Mouse (Mus musculus): ENCODE data around the gene A630076J17Rik. TPM values are rescaled to one million over a fixed set of nuclear protein-coding genes. Genes with fewer than 3 reads are reported as not detected.

A630076J17Rik gene
- total and polyA plus RNA-seq, 3 experiments: not detected

DNA sequence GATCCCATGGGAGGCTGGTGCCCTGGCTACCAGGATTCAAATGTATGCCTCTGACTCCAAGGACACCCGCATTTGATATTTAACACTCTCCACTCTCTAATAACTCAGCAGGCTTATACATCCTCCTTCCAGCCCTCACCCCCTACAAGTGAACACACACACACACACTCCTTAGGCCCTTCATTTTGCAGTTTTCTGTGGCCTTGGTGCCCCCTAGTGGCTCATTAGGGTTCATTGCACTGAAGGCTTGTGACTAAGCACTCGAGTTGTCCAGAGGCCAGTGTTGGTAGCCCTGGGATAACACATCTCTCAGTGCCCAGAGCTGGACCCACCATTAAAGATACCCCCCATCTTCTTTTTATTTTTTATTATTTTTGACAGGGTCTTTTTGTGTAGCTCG is 43.4 kb downstream of the A630076J17Rik start:
- peak; percentile 73 for DNase-seq (ENCODE audit: extremely low read depth)
- no peak overlapping the region for H3K27ac ChIP-seq (ENCODE audit: insufficient read depth, low read depth)
- H3K27me3 ChIP-seq (replicated peaks): peaks cover 2% of the 10 kb centered on the region
- TF ChIP-seq MAZ (IDR thresholded peaks at IDR 0.05; ENCODE audit: low read depth, low read length) (no peak), E2F4 (IDR thresholded peaks at IDR 0.05; ENCODE audit: insufficient replicate concordance, low read depth, low read length) (no peak), ZNF384 (IDR thresholded peaks at IDR 0.05; ENCODE audit: low read depth, low read length) (no peak), SMC3 (IDR thresholded peaks at IDR 0.05; ENCODE audit: low read depth, low read length) (peak; percentile 79), MYC (IDR thresholded peaks at IDR 0.05; ENCODE audit: low read depth, low read length) (no peak), IRF4 (IDR thresholded peaks at IDR 0.05; ENCODE audit: low read depth, low read length) (no peak), CHD2 (IDR thresholded peaks at IDR 0.05; ENCODE audit: low read length) (no peak), CTCF (conservative IDR thresholded peaks at IDR 0.05 in 1 of 2, IDR thresholded peaks at IDR 0.05 in 1 of 2; ENCODE audit: low read depth in 2 of 2, low read length in 2 of 2) (peak; percentile 54 to 90; a peak in 3 of 4 replicates), MAX (IDR thresholded peaks at IDR 0.05; ENCODE audit: low read length) (no peak), RAD21 (IDR thresholded peaks at IDR 0.05; ENCODE audit: low read depth, low read length) (peak; percentile 75), PAX5 (IDR thresholded peaks at IDR 0.05; ENCODE audit: low read length) (no peak)
- no peak overlapping the region for H3K4me2 ChIP-seq (ENCODE audit: insufficient read depth, low read depth, poor library complexity, severe bottlenecking)
- H3K4me1 ChIP-seq (ENCODE audit: control insufficient read depth in 1 of 2, insufficient read depth in 2 of 2): peaks cover 0 to 6% of the 10 kb centered on the region in 2 experiments; a peak in 3 of 4 replicates
- no peak overlapping the region for H3K4me3 ChIP-seq (replicated peaks in 1 of 3; ENCODE audit: low read depth in 2 of 3, low read length in 2 of 3, poor library complexity in 1 of 3)
- no peaks in the 10 kb centered on the region for H3K9me3 ChIP-seq (replicated peaks; ENCODE audit: low read length)
- no peak overlapping the region for H3K9ac ChIP-seq (ENCODE audit: insufficient read depth, low read depth)
- H3K36me3 ChIP-seq (replicated peaks in 1 of 2; ENCODE audit: control insufficient read depth in 1 of 2, insufficient read depth in 1 of 2, low read length in 1 of 2): no peaks in the 10 kb centered on the region
- H3K79me2 ChIP-seq (replicated peaks; ENCODE audit: control insufficient read depth, extremely low read depth, insufficient read depth, poor library complexity, severe bottlenecking): no peaks in the 10 kb centered on the region
- in situ Hi-C loops (cut with MboI; ENCODE audit: low pct_ligation_motif_present, low pct_unique_long_range_greater_than_20kb, low sequenced_read_pairs) (no loop called here), dilution Hi-C loops (cut with MboI; ENCODE audit: extremely low pct_ligation_motif_present, extremely low pct_unique_long_range_greater_than_20kb, low sequenced_read_pairs) (no loop called here)

DNA sequence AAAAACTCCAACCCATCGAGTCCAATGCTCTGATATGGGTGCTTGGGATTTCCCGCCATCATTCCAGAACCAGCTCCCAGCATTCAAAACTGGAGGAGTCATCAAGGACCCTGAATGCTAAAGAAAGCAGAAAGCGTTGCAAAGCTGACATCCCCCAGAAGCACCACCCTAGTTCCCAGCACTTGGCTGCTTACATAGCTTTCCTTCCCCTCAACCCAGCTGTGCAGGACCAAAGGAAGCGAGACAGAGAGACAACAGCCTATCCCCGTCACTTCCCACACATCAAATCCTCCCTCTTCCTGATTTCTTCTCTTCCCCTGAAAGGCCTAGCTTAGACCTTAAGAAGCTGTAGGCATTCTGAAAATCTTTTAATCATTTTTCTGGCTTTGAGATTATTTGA is 44.9 kb downstream of the A630076J17Rik start:
- Histone ChIP-seq H3K36me3 (replicated peaks in 1 of 2; ENCODE audit: control insufficient read depth in 1 of 2, insufficient read depth in 1 of 2, low read length in 1 of 2) (no peaks in the 10 kb centered on the region), H3K9me3 (replicated peaks; ENCODE audit: low read length) (no peaks in the 10 kb centered on the region), H3K9ac (ENCODE audit: insufficient read depth, low read depth) (no peak overlapping the region), H3K27ac (ENCODE audit: insufficient read depth, low read depth) (no peak overlapping the region), H3K27me3 (replicated peaks) (no peaks in the 10 kb centered on the region), H3K4me2 (ENCODE audit: insufficient read depth, low read depth, poor library complexity, severe bottlenecking) (no peak overlapping the region), H3K79me2 (replicated peaks; ENCODE audit: control insufficient read depth, extremely low read depth, insufficient read depth, poor library complexity, severe bottlenecking) (peaks cover 4% of the 10 kb centered on the region), H3K4me1 (ENCODE audit: control insufficient read depth in 1 of 2, insufficient read depth in 2 of 2) (peaks cover 0 to 13% of the 10 kb centered on the region in 2 experiments; a peak in 3 of 4 replicates), H3K4me3 (replicated peaks in 1 of 3; ENCODE audit: low read depth in 2 of 3, low read length in 2 of 3, poor library complexity in 1 of 3) (no peak overlapping the region)
- DNase-seq (ENCODE audit: extremely low read depth): no peak
- in situ Hi-C loops (cut with MboI; ENCODE audit: low pct_ligation_motif_present, low pct_unique_long_range_greater_than_20kb, low sequenced_read_pairs) (no loop called here), dilution Hi-C loops (cut with MboI; ENCODE audit: extremely low pct_ligation_motif_present, extremely low pct_unique_long_range_greater_than_20kb, low sequenced_read_pairs) (no loop called here)
- TF ChIP-seq ZMIZ1 (IDR thresholded peaks at IDR 0.05; ENCODE audit: low read depth, low read length) (no peak), MAFK (IDR thresholded peaks at IDR 0.05; ENCODE audit: insufficient replicate concordance, low read length) (no peak), NRF1 (IDR thresholded peaks at IDR 0.05; ENCODE audit: low read depth, low read length) (no peak), MAZ (IDR thresholded peaks at IDR 0.05; ENCODE audit: low read depth, low read length) (no peak), ZKSCAN1 (IDR thresholded peaks at IDR 0.05; ENCODE audit: borderline replicate concordance, low read depth, low read length) (no peak), USF1 (IDR thresholded peaks at IDR 0.05; ENCODE audit: low read depth, low read length) (no peak), MYC (IDR thresholded peaks at IDR 0.05; ENCODE audit: low read depth, low read length) (no peak), E2F4 (IDR thresholded peaks at IDR 0.05; ENCODE audit: insufficient replicate concordance, low read depth, low read length) (no peak), BHLHE40 (IDR thresholded peaks at IDR 0.05; ENCODE audit: low read depth, low read length) (no peak), ZC3H11A (IDR thresholded peaks at IDR 0.05; ENCODE audit: low read depth, low read length) (no peak), JUN (IDR thresholded peaks at IDR 0.05; ENCODE audit: insufficient read depth, low read depth, low read length) (no peak), NELFE (IDR thresholded peaks at IDR 0.05; ENCODE audit: low read depth, low read length) (no peak), SIN3A (IDR thresholded peaks at IDR 0.05; ENCODE audit: low read length) (no peak), KAT2A (IDR thresholded peaks at IDR 0.05; ENCODE audit: insufficient replicate concordance, low read length) (no peak), UBTF (IDR thresholded peaks at IDR 0.05; ENCODE audit: low read depth, low read length) (no peak), ELF1 (IDR thresholded peaks at IDR 0.05; ENCODE audit: low read depth, low read length) (no peak)
